Mouse (Mus musculus) thymus, adult 2 months (tissue): ENCODE measurements around the gene Dpf3. TPM values are rescaled to one million over a fixed set of nuclear protein-coding genes. Genes with fewer than 3 reads are reported as not detected.

Experiments
- DNase-seq: peaks from one replicate; pipeline ENCODE4 v3.0.0; 2021
- H3K27ac ChIP-seq: fragments of 200-500 bp; 2 replicates; pipeline ENCODE4 v1.5.1; 2012; ENCODE audit warnings: low read length, control low read depth; ENCODE audit not compliant: control insufficient read depth, insufficient read depth
- H3K27me3 ChIP-seq: fragments of 200-500 bp; 2 replicates; pipeline ENCODE4 v1.6.1; 2012; ENCODE audit warnings: mild to moderate bottlenecking, low read length, moderate library complexity, mixed read lengths; ENCODE audit not compliant: control insufficient read depth, insufficient read depth
- H3K36me3 ChIP-seq: fragments of 200-500 bp; 2 replicates; pipeline ENCODE4 v1.6.1; 2012; ENCODE audit warnings: mild to moderate bottlenecking, low read length, moderate library complexity; ENCODE audit not compliant: control insufficient read depth, insufficient read depth
- H3K4me1 ChIP-seq: fragments of 200-500 bp; replicated peaks from 2 replicates; pipeline ENCODE4 v1.6.1; 2012; ENCODE audit warnings: low read length; ENCODE audit not compliant: control insufficient read depth, insufficient read depth
- H3K4me3 ChIP-seq: fragments of 200-500 bp; 2 replicates; pipeline ENCODE4 v1.5.1; 2012; ENCODE audit warnings: mild to moderate bottlenecking, low read length, control low read depth, moderate library complexity; ENCODE audit not compliant: control insufficient read depth, insufficient read depth
- CTCF ChIP-seq: fragments of 200-500 bp; IDR thresholded peaks from 2 replicates; pipeline ENCODE4 v1.5.1; 2012; ENCODE audit warnings: mild to moderate bottlenecking, control low read depth, low read length, moderate library complexity, borderline replicate concordance; ENCODE audit not compliant: control insufficient read depth, poor library complexity, insufficient read depth; ENCODE audit errors: extremely low read depth
- POLR2A ChIP-seq: fragments of 200-500 bp; IDR thresholded peaks from 2 replicates; pipeline ENCODE4 v1.6.1; 2012; ENCODE audit warnings: mild to moderate bottlenecking, low read length, control low read depth, moderate library complexity; ENCODE audit not compliant: control insufficient read depth, poor library complexity, insufficient read depth; ENCODE audit errors: extremely low read depth
- WGBS: fragments of 180-500 bp; shearing (Covaris S2); methylation state at CpG from one replicate; pipeline ENCODE4 v1.1.7; 2018; 5-methylcytosine and 5-hydroxymethylcytosine counted together
- polyA plus RNA-seq: library from polyadenylated mRNA; depleted of rRNA; stranded (reverse); fragments of >200 nt; gene quantifications from 2 replicates; pipeline ENCODE4 v1.2.3, GENCODE M21; 2012

Gene Dpf3
- polyA plus RNA-seq, 1 experiment, result 0.65 TPM

- Histone ChIP-seq H3K27me3 (no peaks in the 10 kb centered on the region; the same call in 1 of the 2 replicates), H3K4me3 (no peak overlapping the region), H3K36me3 (no peaks in the 10 kb centered on the region), H3K4me1 (no peaks in the 10 kb centered on the region), H3K27ac (no peak overlapping the region)
- TF ChIP-seq POLR2A, result no peak
- TF ChIP-seq CTCF, result no peak
- 74% methylated on average over 4 of the region's 4 CpGs for WGBS
- DNase-seq, result no peak
These were observed 7.9 kb upstream of the Dpf3 start for GRCm38 (mm10) chr12:83495248-83495960.

GRCm38 (mm10) chr12:83494196-83494595 is 6.7 kb upstream of the Dpf3 start:
- no peaks in the 10 kb centered on the region for H3K36me3 ChIP-seq
- H3K4me3 ChIP-seq, result no peak overlapping the region
- no peaks in the 10 kb centered on the region for H3K4me1 ChIP-seq
- TF ChIP-seq POLR2A, result no peak
- no peak for DNase-seq
- WGBS, result 88% methylated on average over 9 of the region's 9 CpGs
- no peaks in the 10 kb centered on the region; the same call in 1 of the 2 replicates for H3K27me3 ChIP-seq
- H3K27ac ChIP-seq, result no peak overlapping the region

- no peaks in the 10 kb centered on the region for H3K36me3 ChIP-seq
- TF ChIP-seq POLR2A (no peak), CTCF (no peak)
- peaks cover 5% of the 10 kb centered on the region for H3K27me3 ChIP-seq
- no peak overlapping the region for H3K27ac ChIP-seq
- WGBS, result 88% methylated on average over 3 of the region's 3 CpGs
- no peak for DNase-seq
- H3K4me3 ChIP-seq, result no peak overlapping the region
- H3K4me1 ChIP-seq, result peaks cover 5% of the 10 kb centered on the region
These were observed 5.3 kb upstream of the Dpf3 start for GRCm38 (mm10) chr12:83492808-83493207.

- WGBS, result 42% methylated on average over 1 of the region's 1 CpGs
- no peak overlapping the region for H3K27ac ChIP-seq
- H3K4me3 ChIP-seq, result no peak overlapping the region
- H3K27me3 ChIP-seq, result peaks cover 13% of the 10 kb centered on the region
- H3K36me3 ChIP-seq, result no peaks in the 10 kb centered on the region
- DNase-seq, result peak; percentile 10
- peaks cover 10% of the 10 kb centered on the region for H3K4me1 ChIP-seq
- TF ChIP-seq POLR2A (no peak), CTCF (no peak)
These were observed 4.1 kb upstream of the Dpf3 start for GRCm38 (mm10) chr12:83491609-83492008.

- peaks cover 20% of the 10 kb centered on the region for H3K4me1 ChIP-seq
- TF ChIP-seq CTCF (no peak), POLR2A (no peak)
- no peaks in the 10 kb centered on the region for H3K36me3 ChIP-seq
- DNase-seq, result no peak
- peaks cover 28% of the 10 kb centered on the region for H3K27me3 ChIP-seq
- H3K27ac ChIP-seq, result no peak overlapping the region
- 30% methylated on average over 2 of the region's 2 CpGs for WGBS
- no peak overlapping the region for H3K4me3 ChIP-seq
These were observed 2.2 kb upstream of the Dpf3 start for GRCm38 (mm10) chr12:83489748-83490147.

GRCm38 (mm10) chr12:83488211-83488941 is 860 bp upstream of the Dpf3 start:
- Histone ChIP-seq H3K4me1 (peaks cover 20% of the 10 kb centered on the region), H3K27me3 (peaks cover 32% of the 10 kb centered on the region), H3K4me3 (no peak overlapping the region), H3K36me3 (no peaks in the 10 kb centered on the region), H3K27ac (no peak overlapping the region)
- WGBS, result 3% methylated on average over 29 of the region's 29 CpGs
- TF ChIP-seq CTCF (no peak), POLR2A (no peak)
- DNase-seq, result peak; percentile 3
